ENCODE assay signal across 8 mouse cellular contexts in genomic region chr10:83337159-83337951, GRCm38 (mm10). TPM values are rescaled to one million over a fixed set of nuclear protein-coding genes. Genes with fewer than 3 reads are reported as not detected.
A peak's percentile ranks its signal among the peaks of the same experiment; 100 is the strongest.
DNase-seq lines count a peak whose midpoint lies in the region; ATAC-seq and TF ChIP-seq lines count a peak whose summit lies in the region.

Gene Slc41a2 (minus strand): TSS chr10:83337882.

- TF ChIP-seq POLR2A in testis, adult 2 months (IDR thresholded peaks at IDR 0.05; ENCODE audit: control insufficient read depth, low read depth, low read length) = peak; percentile 49; the same call in 1 of the 2 replicates

- DNase-seq in ES-E14 (ENCODE audit: low read depth, low spot score) = no peak
- peak; percentile 84 for DNase-seq in cerebellum, adult 11 months
- peak; percentile 54 to 64 for DNase-seq in heart, postnatal 10 days
- DNase-seq in kidney, postnatal 36 days = peak; percentile 61 to 84
- peak; percentile 80 to 84 for DNase-seq in lung, adult 18-20 months

- H3K9me3 ChIP-seq in ES-E14 (ENCODE audit: control insufficient read depth, insufficient read depth, low read depth, low read length) = no peaks in the 10 kb centered on the region
- H3K9me3 ChIP-seq in forebrain, embryonic 15.5 days = no peaks in the 10 kb centered on the region
- no peaks in the 10 kb centered on the region for H3K9me3 ChIP-seq in neural tube, embryonic 13.5 days

- no peak within 1 kb of the TSS for H3K27ac ChIP-seq in ES-E14 (ENCODE audit: insufficient read depth, low read depth, low read length, poor library complexity, severe bottlenecking)
- H3K27ac ChIP-seq in forebrain, embryonic 15.5 days (replicated peaks) = peak within 1 kb of the TSS; percentile 68
- H3K27ac ChIP-seq in neural tube, embryonic 13.5 days (replicated peaks) = peak within 1 kb of the TSS; percentile 81
- H3K27ac ChIP-seq in testis, adult 2 months (ENCODE audit: control insufficient read depth, insufficient read depth, low read depth, low read length) = peak within 1 kb of the TSS; percentile 79

- intact Hi-C loops in heart, postnatal 10 days (cut with DNase I) = no loop called here

- no peaks in the 10 kb centered on the region for H3K36me3 ChIP-seq in ES-E14 (ENCODE audit: control insufficient read depth, insufficient read depth, low read length, poor library complexity, severe bottlenecking)
- no peaks in the 10 kb centered on the region for H3K36me3 ChIP-seq in forebrain, embryonic 15.5 days
- no peaks in the 10 kb centered on the region for H3K36me3 ChIP-seq in neural tube, embryonic 13.5 days
- H3K36me3 ChIP-seq in testis, adult 2 months (ENCODE audit: control insufficient read depth, insufficient read depth, low read length) = no peaks in the 10 kb centered on the region

- peaks cover 15% of the 10 kb centered on the region; the same call in 1 of the 2 replicates for H3K27me3 ChIP-seq in forebrain, embryonic 15.5 days
- peaks cover 43% of the 10 kb centered on the region for H3K27me3 ChIP-seq in neural tube, embryonic 13.5 days
- H3K27me3 ChIP-seq in testis, adult 2 months (ENCODE audit: control insufficient read depth, insufficient read depth, low read length) = no peaks in the 10 kb centered on the region

- H3K4me1 ChIP-seq in ES-E14 (ENCODE audit: control insufficient read depth in 2 of 2, insufficient read depth in 2 of 2, low read length in 2 of 2, poor library complexity in 1 of 2) = peaks cover 1 to 3% of the 10 kb centered on the region in 2 experiments; a peak in 2 of 4 replicates
- H3K4me1 ChIP-seq in forebrain, embryonic 15.5 days = peaks cover 12% of the 10 kb centered on the region
- H3K4me1 ChIP-seq in neural tube, embryonic 13.5 days (replicated peaks) = peaks cover 8% of the 10 kb centered on the region; the same call in 1 of the 2 replicates
- peaks cover 7% of the 10 kb centered on the region for H3K4me1 ChIP-seq in testis, adult 2 months (ENCODE audit: control insufficient read depth, insufficient read depth, low read length)

- peak within 1 kb of the TSS; percentile 72 to 74 for H3K4me3 ChIP-seq in ES-E14 (ENCODE audit: insufficient read depth in 1 of 2, low read depth in 1 of 2, low read length in 2 of 2, poor library complexity in 1 of 2, severe bottlenecking in 1 of 2)
- peak within 1 kb of the TSS; percentile 72 for H3K4me3 ChIP-seq in forebrain, embryonic 15.5 days
- peak within 1 kb of the TSS; percentile 73 for H3K4me3 ChIP-seq in neural tube, embryonic 13.5 days
- peak within 1 kb of the TSS; percentile 89 for H3K4me3 ChIP-seq in testis, adult 2 months (ENCODE audit: control insufficient read depth, low read depth, low read length)

- H3K4me2 ChIP-seq in forebrain, embryonic 15.5 days (replicated peaks) = peak within 1 kb of the TSS; percentile 95
- peak within 1 kb of the TSS; percentile 87 for H3K4me2 ChIP-seq in neural tube, embryonic 13.5 days

- no peak for TF ChIP-seq CTCF in testis, adult 2 months (IDR thresholded peaks at IDR 0.05; ENCODE audit: control insufficient read depth, insufficient read depth, insufficient replicate concordance, low read depth, low read length)

- in situ Hi-C loops in ES-E14 (cut with MboI; ENCODE audit: low sequenced_read_pairs in 2 of 2, unreplicated experiment in 2 of 2) = no loop called here

- peak; percentile 92 for ATAC-seq in forebrain, embryonic 15.5 days (replicated peaks)
- ATAC-seq in neural tube, embryonic 13.5 days (ENCODE audit: low read depth) = peak; percentile 95

- whole genome bisulfite sequencing in forebrain, embryonic 15.5 days = under 1% methylated on average over 101 of the region's 102 CpGs
- WGBS in neural tube, embryonic 13.5 days = under 1% methylated on average over 95 of the region's 102 CpGs

- peak within 1 kb of the TSS; percentile 31 for H3K9ac ChIP-seq in ES-E14 (ENCODE audit: insufficient read depth, low read depth, low read length, poor library complexity, severe bottlenecking)
- peak within 1 kb of the TSS; percentile 90 for H3K9ac ChIP-seq in forebrain, embryonic 15.5 days (replicated peaks)
- peak within 1 kb of the TSS; percentile 86 for H3K9ac ChIP-seq in neural tube, embryonic 13.5 days

TF ChIP-seq in ES-E14, 5 proteins besides CTCF, POLR2A, EP300 and RAD21:
- TF ChIP-seq MAFK (IDR thresholded peaks at IDR 0.05; ENCODE audit: insufficient read depth, low read depth, low read length) = no peak
- no peak for TF ChIP-seq HCFC1 (IDR thresholded peaks at IDR 0.05; ENCODE audit: borderline replicate concordance, insufficient read depth, low read length)
- no peak for TF ChIP-seq ZC3H11A (IDR thresholded peaks at IDR 0.05; ENCODE audit: borderline replicate concordance, low read depth, low read length)
- TF ChIP-seq CHD2 (IDR thresholded peaks at IDR 0.05; ENCODE audit: low read depth, low read length) = no peak
- TF ChIP-seq ZNF384 (IDR thresholded peaks at IDR 0.05; ENCODE audit: low read depth, low read length) = no peak

RNA-seq across cellular contexts. Expression of gene Slc41a2, which starts in this region (rescaled TPM):
- 0.63 and 1.1 TPM in 2 replicates for total RNA-seq in ES-E14 (2012; rRNA removed)
- 4.0 and 4.4 TPM in 2 replicates for polyA plus RNA-seq in forebrain, embryonic 15.5 days (2015; fragmentation: Nextera tagmentation; extraction: Ambion mirVana)
- total RNA-seq in heart, postnatal 10 days (2021) = 1 to 10 TPM in 1 of 2 experiments, under 1 TPM in 1; 0.97 to 1.2 TPM
- 4.8 and 5.3 TPM in 2 replicates for polyA plus RNA-seq in neural tube, embryonic 13.5 days (2015; fragmentation: Nextera tagmentation; extraction: Ambion mirVana)
- polyA plus RNA-seq in testis, adult 2 months (2012; rRNA removed) = 6.6 and 8.5 TPM in 2 replicates

Comparison
In these comparisons a context has a peak if more than half of its experiments do, and no peak if none do; other contexts are left out.
1. H3K9ac ChIP-seq: peak in every context shown above with its lines; median percentile 90 in forebrain, embryonic 15.5 days; 86 in neural tube, embryonic 13.5 days; 31 in ES-E14.